Mouse (Mus musculus) ES-Bruce4 (cell line): Measurements from ENCODE around the gene Sp1. TPM values are rescaled to one million over a fixed set of nuclear protein-coding genes. Genes with fewer than 3 reads are reported as not detected.

Experiments
- H3K27ac ChIP-seq: 2 replicates; pipeline ENCODE4 v1.5.1; 2012; ENCODE audit warnings: low read length, inconsistent platforms; ENCODE audit not compliant: insufficient read depth
- H3K27me3 ChIP-seq: 2 replicates; pipeline ENCODE4 v1.6.1; 2012; ENCODE audit warnings: mild to moderate bottlenecking, low read length, inconsistent platforms; ENCODE audit not compliant: control insufficient read depth, poor library complexity, insufficient read depth, severe bottlenecking
- H3K36me3 ChIP-seq: 2 replicates; pipeline ENCODE4 v1.6.1; 2012; ENCODE audit warnings: inconsistent platforms, mild to moderate bottlenecking, low read length, moderate library complexity; ENCODE audit not compliant: control insufficient read depth, poor library complexity, insufficient read depth, severe bottlenecking
- H3K4me1 ChIP-seq: one replicate; pipeline ENCODE4 v1.8.1; 2011; ENCODE audit warnings: low read length; ENCODE audit not compliant: control insufficient read depth, insufficient read depth
- H3K4me3 ChIP-seq: 2 replicates; pipeline ENCODE4 v1.5.1; 2011; ENCODE audit warnings: low read depth, mild to moderate bottlenecking, low read length
- H3K9ac ChIP-seq: 2 replicates; pipeline ENCODE4 v1.6.1; 2012; ENCODE audit warnings: low read depth, mild to moderate bottlenecking, inconsistent platforms; ENCODE audit not compliant: poor library complexity, severe bottlenecking
- H3K9me3 ChIP-seq: replicated peaks from 2 replicates; pipeline ENCODE4 v1.6.1; 2012; ENCODE audit warnings: mild to moderate bottlenecking, low read length, inconsistent platforms; ENCODE audit not compliant: control insufficient read depth, poor library complexity, insufficient read depth, severe bottlenecking
- CTCF ChIP-seq: IDR thresholded peaks from one replicate; pipeline ENCODE4 v1.8.1; 2011; ENCODE audit warnings: low read depth, low read length
- EP300 ChIP-seq: IDR thresholded peaks from 2 replicates; pipeline ENCODE4 v1.6.1; 2011; ENCODE audit warnings: low read depth, low read length; ENCODE audit not compliant: insufficient read depth
- POLR2A ChIP-seq: IDR thresholded peaks from one replicate; pipeline ENCODE4 v1.8.1; 2011; ENCODE audit warnings: low read length; ENCODE audit not compliant: insufficient read depth
- polyA plus RNA-seq: library from polyadenylated mRNA; stranded (reverse); fragments of >200 nt; gene quantifications from 2 replicates; pipeline ENCODE4 v1.2.4, GENCODE M21; 2011; ENCODE audit warnings: low read depth; ENCODE audit not compliant: missing spikeins, insufficient read depth, insufficient read length

The Sp1 gene
- polyA plus RNA-seq, 1 experiment = 106 TPM

- Histone ChIP-seq H3K4me1 (peaks cover 1% of the 10 kb centered on the region), H3K27ac (no peak overlapping the region), H3K9me3 (no peaks in the 10 kb centered on the region), H3K36me3 (no peaks in the 10 kb centered on the region), H3K9ac (no peak overlapping the region), H3K4me3 (no peak overlapping the region), H3K27me3 (no peaks in the 10 kb centered on the region)
- TF ChIP-seq CTCF (peak; percentile 98), POLR2A (no peak), EP300 (no peak)
These were observed 50.0 kb downstream of the Sp1 start for GRCm38 (mm10) chr15:102455993-102456392.

- Histone ChIP-seq H3K27me3 (no peaks in the 10 kb centered on the region), H3K4me1 (peaks cover 4% of the 10 kb centered on the region), H3K9ac (peak overlapping the region; percentile 81; the same call in 1 of the 2 replicates), H3K27ac (peak overlapping the region; percentile 67; the same call in 1 of the 2 replicates), H3K4me3 (no peak overlapping the region), H3K36me3 (peaks cover 5% of the 10 kb centered on the region; the same call in 1 of the 2 replicates), H3K9me3 (no peaks in the 10 kb centered on the region)
- TF ChIP-seq EP300 (no peak), CTCF (no peak), POLR2A (no peak)
These were observed 52.2 kb downstream of the Sp1 start for GRCm38 (mm10) chr15:102458050-102458736.

- TF ChIP-seq CTCF (peak; percentile 19), POLR2A (peak; percentile 59), EP300 (0 out of 2 replicates have a peak, but pooled peaks have one; percentile 29)
- H3K27me3 ChIP-seq = no peaks in the 10 kb centered on the region
- peak within 1 kb of the TSS; percentile 81 for H3K9ac ChIP-seq
- peak within 1 kb of the TSS; percentile 78 for H3K27ac ChIP-seq
- peaks cover 7% of the 10 kb centered on the region; the same call in 1 of the 2 replicates for H3K36me3 ChIP-seq
- peaks cover 4% of the 10 kb centered on the region for H3K4me1 ChIP-seq
- H3K4me3 ChIP-seq = peak within 1 kb of the TSS; percentile 89
- no peaks in the 10 kb centered on the region for H3K9me3 ChIP-seq
These were observed 53.0 kb downstream of the Sp1 start, which contains the start of gene Prr13 for GRCm38 (mm10) chr15:102458904-102459317. Gene Prr13 (plus strand): TSS chr15:102459028.

- Histone ChIP-seq H3K27ac (peak overlapping the region; percentile 78), H3K4me1 (peaks cover 4% of the 10 kb centered on the region), H3K4me3 (peak overlapping the region; percentile 89), H3K9ac (peak overlapping the region; percentile 81), H3K27me3 (no peaks in the 10 kb centered on the region), H3K36me3 (peaks cover 7% of the 10 kb centered on the region), H3K9me3 (no peaks in the 10 kb centered on the region)
- TF ChIP-seq EP300 = no peak
- no peak for TF ChIP-seq CTCF
- no peak for TF ChIP-seq POLR2A
These were observed 53.4 kb downstream of the Sp1 start for GRCm38 (mm10) chr15:102459381-102459780.

GRCm38 (mm10) chr15:102459847-102460246 is 53.9 kb downstream of the Sp1 start:
- peak overlapping the region; percentile 58 for H3K4me3 ChIP-seq

GRCm38 (mm10) chr15:102460409-102460808 is 54.5 kb downstream of the Sp1 start:
- peaks cover 7% of the 10 kb centered on the region for H3K36me3 ChIP-seq
- peak overlapping the region; percentile 81 for H3K9ac ChIP-seq
- H3K4me3 ChIP-seq = peak overlapping the region; percentile 58

More at GRCm38 (mm10) chr15:102459847-102460246, 53.9 kb downstream of the Sp1 start:
- TF ChIP-seq EP300 (no peak), POLR2A (no peak), CTCF (no peak)
- Histone ChIP-seq H3K27me3 (no peaks in the 10 kb centered on the region), H3K9ac (peak overlapping the region; percentile 81), H3K27ac (peak overlapping the region; percentile 78), H3K36me3 (peaks cover 7% of the 10 kb centered on the region), H3K9me3 (no peaks in the 10 kb centered on the region), H3K4me1 (peaks cover 4% of the 10 kb centered on the region)

More at GRCm38 (mm10) chr15:102460409-102460808, 54.5 kb downstream of the Sp1 start:
- peak overlapping the region; percentile 78 for H3K27ac ChIP-seq
- H3K4me1 ChIP-seq = peaks cover 4% of the 10 kb centered on the region
- H3K27me3 ChIP-seq = no peaks in the 10 kb centered on the region
- TF ChIP-seq POLR2A = no peak
- TF ChIP-seq EP300 = no peak
- no peak for TF ChIP-seq CTCF
- H3K9me3 ChIP-seq = no peaks in the 10 kb centered on the region
